Mouse (Mus musculus): ENCODE results near the gene Ccdc7a. TPM values are rescaled to one million over a fixed set of nuclear protein-coding genes. Genes with fewer than 3 reads are reported as not detected.
"Not testable (repeated sequence)": the region's sequence is repeated elsewhere in the genome, so short reads cannot be mapped to it uniquely, and the experiment has no call there.

The Ccdc7a gene
- polyA plus RNA-seq (2012; rRNA removed) = not detected in 2 replicates

- not testable (repeated sequence) for H3K4me3 ChIP-seq (replicated peaks; ENCODE audit: insufficient read depth, low read depth, low read length); H3K27me3 ChIP-seq (ENCODE audit: control insufficient read depth, insufficient read depth, low read length); H3K4me1 ChIP-seq (ENCODE audit: control insufficient read depth, insufficient read depth, low read length); H3K27ac ChIP-seq (ENCODE audit: insufficient read depth, low read length); DNase-seq
- WGBS = 93% methylated on average over 2 of the region's 11 CpGs
Observed at GRCm38 (mm10) chr8:129065417-129065816, at the start of gene Ccdc7a. TSS of gene Ccdc7a (minus strand) at chr8:129065517.

- DNase-seq; H3K27me3 ChIP-seq (ENCODE audit: control insufficient read depth, insufficient read depth, low read length); H3K4me3 ChIP-seq (replicated peaks; ENCODE audit: insufficient read depth, low read depth, low read length); H3K4me1 ChIP-seq (ENCODE audit: control insufficient read depth, insufficient read depth, low read length); H3K27ac ChIP-seq (ENCODE audit: insufficient read depth, low read length): not testable (repeated sequence)
- WGBS = 71% methylated on average over 1 of the region's 10 CpGs
Observed at GRCm38 (mm10) chr8:129066834-129067233, 1.5 kb upstream of the Ccdc7a start, which contains the start of gene Ccdc7b. TSS of gene Ccdc7b (plus strand) at chr8:129067134.

- 96% methylated on average over 1 of the region's 1 CpGs for WGBS
- H3K27me3 ChIP-seq (ENCODE audit: control insufficient read depth, insufficient read depth, low read length) = no peaks in the 10 kb centered on the region
- no peak overlapping the region for H3K4me3 ChIP-seq (replicated peaks; ENCODE audit: insufficient read depth, low read depth, low read length)
- H3K4me1 ChIP-seq (ENCODE audit: control insufficient read depth, insufficient read depth, low read length) = no peaks in the 10 kb centered on the region
- H3K27ac ChIP-seq (ENCODE audit: insufficient read depth, low read length) = no peak overlapping the region
- TF ChIP-seq CTCF (IDR thresholded peaks at IDR 0.05; ENCODE audit: borderline replicate concordance, insufficient read depth, low read depth, low read length) = no peak
- TF ChIP-seq POLR2A (IDR thresholded peaks at IDR 0.05; ENCODE audit: borderline replicate concordance, insufficient read depth, low read length) = no peak
- no peak for DNase-seq
Observed at GRCm38 (mm10) chr8:128991389-128991788, 73.9 kb downstream of the Ccdc7a start.

- WGBS = 56% methylated on average over 11 of the region's 11 CpGs
- not testable (repeated sequence) for H3K4me1 ChIP-seq (ENCODE audit: control insufficient read depth, insufficient read depth, low read length); H3K4me3 ChIP-seq (replicated peaks; ENCODE audit: insufficient read depth, low read depth, low read length); H3K27ac ChIP-seq (ENCODE audit: insufficient read depth, low read length); DNase-seq; H3K27me3 ChIP-seq (ENCODE audit: control insufficient read depth, insufficient read depth, low read length)
Observed at GRCm38 (mm10) chr8:128948941-128949340, 116.4 kb downstream of the Ccdc7a start.

GRCm38 (mm10) chr8:128941022-128941641, 124.2 kb downstream of the Ccdc7a start:
- H3K4me1 ChIP-seq (ENCODE audit: control insufficient read depth, insufficient read depth, low read length); H3K27ac ChIP-seq (ENCODE audit: insufficient read depth, low read length); H3K27me3 ChIP-seq (ENCODE audit: control insufficient read depth, insufficient read depth, low read length); H3K4me3 ChIP-seq (replicated peaks; ENCODE audit: insufficient read depth, low read depth, low read length): not testable (repeated sequence)
- DNase-seq = peak; percentile 22 to 31
- 0% methylated on average over 6 of the region's 6 CpGs for WGBS

GRCm38 (mm10) chr8:128933446-128933845, 131.9 kb downstream of the Ccdc7a start:
- no peaks in the 10 kb centered on the region for H3K27me3 ChIP-seq (ENCODE audit: control insufficient read depth, insufficient read depth, low read length)
- TF ChIP-seq CTCF (IDR thresholded peaks at IDR 0.05; ENCODE audit: borderline replicate concordance, insufficient read depth, low read depth, low read length) (no peak), POLR2A (IDR thresholded peaks at IDR 0.05; ENCODE audit: borderline replicate concordance, insufficient read depth, low read length) (no peak)
- H3K4me1 ChIP-seq (ENCODE audit: control insufficient read depth, insufficient read depth, low read length) = no peaks in the 10 kb centered on the region
- DNase-seq = no peak
- whole genome bisulfite sequencing = 62% methylated on average over 4 of the region's 4 CpGs
- no peak overlapping the region for H3K27ac ChIP-seq (ENCODE audit: insufficient read depth, low read length)
- H3K4me3 ChIP-seq (replicated peaks; ENCODE audit: insufficient read depth, low read depth, low read length) = no peak overlapping the region

- H3K4me3 ChIP-seq (replicated peaks; ENCODE audit: insufficient read depth, low read depth, low read length) = no peak overlapping the region
- peak in 1 of 2 experiments; percentile 0 for DNase-seq
- WGBS = 10% methylated on average over 3 of the region's 3 CpGs
- H3K27ac ChIP-seq (ENCODE audit: insufficient read depth, low read length) = no peak overlapping the region
- no peaks in the 10 kb centered on the region for H3K27me3 ChIP-seq (ENCODE audit: control insufficient read depth, insufficient read depth, low read length)
- TF ChIP-seq CTCF (IDR thresholded peaks at IDR 0.05; ENCODE audit: borderline replicate concordance, insufficient read depth, low read depth, low read length) = no peak
- TF ChIP-seq POLR2A (IDR thresholded peaks at IDR 0.05; ENCODE audit: borderline replicate concordance, insufficient read depth, low read length) = no peak
- no peaks in the 10 kb centered on the region for H3K4me1 ChIP-seq (ENCODE audit: control insufficient read depth, insufficient read depth, low read length)
Observed at GRCm38 (mm10) chr8:128882719-128883118, 182.6 kb downstream of the Ccdc7a start.

GRCm38 (mm10) chr8:128843749-128844148, 221.6 kb downstream of the Ccdc7a start:
- TF ChIP-seq CTCF (IDR thresholded peaks at IDR 0.05; ENCODE audit: borderline replicate concordance, insufficient read depth, low read depth, low read length) (no peak), POLR2A (IDR thresholded peaks at IDR 0.05; ENCODE audit: borderline replicate concordance, insufficient read depth, low read length) (no peak)

GRCm38 (mm10) chr8:128812521-128812920, 252.8 kb downstream of the Ccdc7a start:
- TF ChIP-seq CTCF (IDR thresholded peaks at IDR 0.05; ENCODE audit: borderline replicate concordance, insufficient read depth, low read depth, low read length) (no peak), POLR2A (IDR thresholded peaks at IDR 0.05; ENCODE audit: borderline replicate concordance, insufficient read depth, low read length) (no peak)
- Histone ChIP-seq H3K4me3 (replicated peaks; ENCODE audit: insufficient read depth, low read depth, low read length) (no peak overlapping the region), H3K27ac (ENCODE audit: insufficient read depth, low read length) (no peak overlapping the region), H3K4me1 (ENCODE audit: control insufficient read depth, insufficient read depth, low read length) (no peaks in the 10 kb centered on the region), H3K27me3 (ENCODE audit: control insufficient read depth, insufficient read depth, low read length) (no peaks in the 10 kb centered on the region)
- no peak for DNase-seq
- 90% methylated on average over 4 of the region's 4 CpGs for WGBS

More at GRCm38 (mm10) chr8:128843749-128844148, 221.6 kb downstream of the Ccdc7a start:
- DNase-seq = no peak
- Histone ChIP-seq H3K27me3 (ENCODE audit: control insufficient read depth, insufficient read depth, low read length) (no peaks in the 10 kb centered on the region), H3K4me1 (ENCODE audit: control insufficient read depth, insufficient read depth, low read length) (no peaks in the 10 kb centered on the region), H3K27ac (ENCODE audit: insufficient read depth, low read length) (no peak overlapping the region), H3K4me3 (replicated peaks; ENCODE audit: insufficient read depth, low read depth, low read length) (no peak overlapping the region)
- WGBS = 56% methylated on average over 5 of the region's 5 CpGs

Data from cerebellum, adult 2 months (tissue).